Comparison of ENCODE assay signal across 8 mouse cellular contexts in genomic region chr5:117158335-117159018, GRCm38 (mm10). TPM values are rescaled to one million over a fixed set of nuclear protein-coding genes. Genes with fewer than 3 reads are reported as not detected.
DNase-seq lines count a peak whose midpoint lies in the region; ATAC-seq lines count a peak whose summit lies in the region.

No protein-coding gene starts in this region.

- H3K4me3 ChIP-seq in intestine, embryonic 15.5 days (replicated peaks): no peak overlapping the region
- no peak overlapping the region for H3K4me3 ChIP-seq in hindbrain, embryonic 10.5 days
- H3K4me3 ChIP-seq in hindbrain, embryonic 14.5 days (replicated peaks; ENCODE audit: low read length): no peak overlapping the region

- 71% methylated on average over 7 of the region's 7 CpGs for WGBS in intestine, embryonic 15.5 days
- 68% methylated on average over 7 of the region's 7 CpGs for WGBS in hindbrain, embryonic 10.5 days
- 80% methylated on average over 7 of the region's 7 CpGs for WGBS in hindbrain, embryonic 14.5 days

- intact Hi-C loops in left cerebral cortex, postnatal 4 days (cut with DNase I): no loop called here

- no peak overlapping the region for H3K9ac ChIP-seq in intestine, embryonic 15.5 days
- H3K9ac ChIP-seq in hindbrain, embryonic 14.5 days: no peak overlapping the region

- H3K4me1 ChIP-seq in intestine, embryonic 15.5 days (replicated peaks): peaks cover 22% of the 10 kb centered on the region
- peaks cover 18% of the 10 kb centered on the region for H3K4me1 ChIP-seq in hindbrain, embryonic 10.5 days (replicated peaks)
- H3K4me1 ChIP-seq in hindbrain, embryonic 14.5 days (replicated peaks; ENCODE audit: control insufficient read depth, insufficient read depth, low read length): no peaks in the 10 kb centered on the region

- H3K9me3 ChIP-seq in intestine, embryonic 15.5 days: no peaks in the 10 kb centered on the region
- H3K9me3 ChIP-seq in hindbrain, embryonic 10.5 days: no peaks in the 10 kb centered on the region
- H3K9me3 ChIP-seq in hindbrain, embryonic 14.5 days (ENCODE audit: control insufficient read depth, low read length): no peaks in the 10 kb centered on the region

- no peak overlapping the region for H3K4me2 ChIP-seq in intestine, embryonic 15.5 days (replicated peaks)
- no peak overlapping the region for H3K4me2 ChIP-seq in hindbrain, embryonic 14.5 days (replicated peaks)

- H3K27ac ChIP-seq in intestine, embryonic 15.5 days: no peak overlapping the region; the same call in 1 of the 2 replicates
- no peak overlapping the region for H3K27ac ChIP-seq in hindbrain, embryonic 10.5 days
- no peak overlapping the region for H3K27ac ChIP-seq in hindbrain, embryonic 14.5 days

- DNase-seq in gastrocnemius, adult 18-20 months (ENCODE audit: low spot score): peak; percentile 43
- DNase-seq in gastrocnemius, postnatal 4 days (ENCODE audit: low spot score in 2 of 2): no peak
- DNase-seq in adrenal gland, postnatal 25 days: peak; percentile 72
- peak; percentile 60 for DNase-seq in lung, postnatal 25 days (ENCODE audit: low spot score)
- no peak for DNase-seq in hindbrain, embryonic 10.5 days (ENCODE audit: low spot score)
- no peak for DNase-seq in left cerebral cortex, postnatal 4 days
- DNase-seq in hindbrain, embryonic 14.5 days (ENCODE audit: low spot score): no peak

- ATAC-seq in intestine, embryonic 15.5 days: peak; percentile 48
- ATAC-seq in hindbrain, embryonic 14.5 days (ENCODE audit: low FRiP score): no peak

- H3K27me3 ChIP-seq in intestine, embryonic 15.5 days (replicated peaks): no peaks in the 10 kb centered on the region
- H3K27me3 ChIP-seq in hindbrain, embryonic 10.5 days (ENCODE audit: insufficient read depth, poor library complexity, severe bottlenecking): no peaks in the 10 kb centered on the region
- H3K27me3 ChIP-seq in hindbrain, embryonic 14.5 days (ENCODE audit: control insufficient read depth, insufficient read depth, low read length): no peaks in the 10 kb centered on the region

- peaks cover under 1% of the 10 kb centered on the region; the same call in 1 of the 2 replicates for H3K36me3 ChIP-seq in intestine, embryonic 15.5 days
- H3K36me3 ChIP-seq in hindbrain, embryonic 10.5 days: 0 out of 2 replicates have a peak, but pooled peaks cover 4% of the 10 kb centered on the region
- H3K36me3 ChIP-seq in hindbrain, embryonic 14.5 days (replicated peaks; ENCODE audit: control insufficient read depth, insufficient read depth): no peaks in the 10 kb centered on the region

RNA-seq across cellular contexts. Expression of gene Taok3, which starts 38.5 kb away (rescaled TPM):
- total RNA-seq in gastrocnemius, adult 18-20 months (2021): 1 to 10 TPM; 5.0 to 5.4 TPM
- total RNA-seq in gastrocnemius, postnatal 4 days (2021): 10 to 100 TPM; 13.7 to 14.7 TPM
- total RNA-seq in adrenal gland, postnatal 25 days (2021): 35.0 and 51.8 TPM in 2 replicates
- polyA plus RNA-seq in intestine, embryonic 15.5 days (2015; fragmentation: Nextera tagmentation; extraction: Ambion mirVana): 44.9 and 45.0 TPM in 2 replicates
- 10.4 and 16.4 TPM in 2 replicates for polyA plus RNA-seq in hindbrain, embryonic 10.5 days (2016; fragmentation: Nextera tagmentation; extraction: Ambion mirVana)
- total RNA-seq in left cerebral cortex, postnatal 4 days (2021): 10 to 100 TPM; 80.6 to 85.3 TPM
- polyA plus RNA-seq in hindbrain, embryonic 14.5 days (2014; fragmentation: Nextera tagmentation; extraction: Ambion mirVana): 50.4 and 62.3 TPM in 2 replicates

RNA-seq across cellular contexts. Expression of gene Suds3, which starts 42.6 kb away (rescaled TPM):
- total RNA-seq in gastrocnemius, adult 18-20 months (2021): 10 to 100 TPM; 89.2 to 94.8 TPM
- total RNA-seq in gastrocnemius, postnatal 4 days (2021): 10 to 100 TPM; 52.7 to 54.7 TPM
- 119 and 125 TPM in 2 replicates for total RNA-seq in adrenal gland, postnatal 25 days (2021)
- 72.7 and 73.7 TPM in 2 replicates for polyA plus RNA-seq in intestine, embryonic 15.5 days (2015; fragmentation: Nextera tagmentation; extraction: Ambion mirVana)
- polyA plus RNA-seq in hindbrain, embryonic 10.5 days (2016; fragmentation: Nextera tagmentation; extraction: Ambion mirVana): 79.1 and 90.4 TPM in 2 replicates
- 10 to 100 TPM; 81.4 to 81.6 TPM for total RNA-seq in left cerebral cortex, postnatal 4 days (2021)
- 52.8 and 58.4 TPM in 2 replicates for polyA plus RNA-seq in hindbrain, embryonic 14.5 days (2014; fragmentation: Nextera tagmentation; extraction: Ambion mirVana)

Comparison
In these comparisons a context has a peak if more than half of its experiments do, and no peak if none do; other contexts are left out.
1. DNase-seq: peak in gastrocnemius, adult 18-20 months (single experiment), adrenal gland, postnatal 25 days (single experiment) and lung, postnatal 25 days (single experiment); none in gastrocnemius, postnatal 4 days (0 of 2), hindbrain, embryonic 10.5 days (single experiment), left cerebral cortex, postnatal 4 days (single experiment) and hindbrain, embryonic 14.5 days (single experiment).